Mouse (Mus musculus) layer of hippocampus, adult 9-10 months (tissue): ENCODE results near the gene Pycr1.

Source experiments
- DNase-seq: peaks from one replicate; pipeline ENCODE4 v3.0.0; 2022; ENCODE audit warnings: low spot score

The Pycr1 gene

DNA sequence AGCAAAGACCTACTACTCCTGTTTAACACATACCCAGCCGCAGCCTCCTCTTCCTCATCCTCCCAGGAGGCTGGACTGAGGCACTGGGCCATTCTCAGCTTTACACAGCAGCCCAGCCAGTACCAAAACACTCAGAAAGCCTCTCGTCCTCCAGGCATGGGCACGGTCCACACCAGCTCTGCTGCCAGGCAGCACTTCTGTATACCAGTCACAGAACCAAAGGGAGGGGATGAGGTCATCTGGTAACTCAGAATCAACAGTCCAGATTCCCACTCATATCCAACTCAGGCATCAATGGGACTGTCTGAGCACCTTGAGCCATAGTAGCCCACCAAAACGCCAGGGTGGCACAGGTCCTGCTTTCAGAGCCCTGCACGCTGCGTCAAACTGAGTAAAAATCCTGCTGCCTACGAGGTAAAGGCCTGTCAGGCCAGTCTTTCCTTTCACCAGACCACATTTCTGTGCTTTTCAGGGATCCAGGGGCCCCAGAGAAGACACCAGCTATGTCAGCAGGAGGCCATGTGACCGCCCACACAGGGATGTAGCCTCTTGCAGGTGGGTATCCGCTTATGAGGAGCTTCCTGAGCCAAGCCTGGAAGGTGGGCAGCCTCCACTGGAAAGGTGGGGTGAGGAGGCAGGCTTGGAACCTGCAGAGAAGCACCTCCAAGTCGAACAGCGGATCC is 16.6 kb downstream of the Pycr1 start:
- DNase-seq: no peak

DNA sequence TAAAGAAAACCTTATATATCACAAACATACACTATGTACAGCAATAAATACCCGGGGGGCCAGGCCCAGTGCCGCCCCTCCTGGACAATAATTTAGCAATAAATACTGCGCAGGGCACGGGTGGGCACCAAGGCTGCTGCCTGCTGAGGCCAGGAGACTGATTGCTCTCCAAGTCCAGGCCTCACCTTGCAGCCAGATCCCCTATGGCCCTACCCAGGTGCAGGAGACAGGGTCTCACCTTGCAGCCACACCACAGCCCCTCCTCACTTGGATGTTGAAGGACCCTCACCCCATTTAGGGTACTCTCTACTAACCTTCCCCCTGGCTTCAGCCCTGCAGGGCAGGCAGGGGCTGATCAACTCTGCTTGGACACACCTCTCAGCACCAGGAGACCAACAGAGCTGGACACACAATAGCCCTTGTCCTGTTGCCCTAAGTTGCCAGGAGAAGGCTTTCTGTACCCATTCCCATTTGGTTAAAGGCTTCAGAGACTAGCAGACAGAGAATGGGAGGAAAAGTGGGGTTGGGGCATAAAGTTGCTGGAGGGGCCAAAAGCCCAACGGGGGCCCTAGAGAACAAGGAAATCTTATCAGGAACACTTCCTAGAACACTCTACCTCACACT is 18.3 kb downstream of the Pycr1 start, which contains the start of gene Sirt7:
TSS of gene Sirt7 (minus strand) at position 89 of the 624 bp plus-strand sequence.
- DNase-seq: no peak

DNA sequence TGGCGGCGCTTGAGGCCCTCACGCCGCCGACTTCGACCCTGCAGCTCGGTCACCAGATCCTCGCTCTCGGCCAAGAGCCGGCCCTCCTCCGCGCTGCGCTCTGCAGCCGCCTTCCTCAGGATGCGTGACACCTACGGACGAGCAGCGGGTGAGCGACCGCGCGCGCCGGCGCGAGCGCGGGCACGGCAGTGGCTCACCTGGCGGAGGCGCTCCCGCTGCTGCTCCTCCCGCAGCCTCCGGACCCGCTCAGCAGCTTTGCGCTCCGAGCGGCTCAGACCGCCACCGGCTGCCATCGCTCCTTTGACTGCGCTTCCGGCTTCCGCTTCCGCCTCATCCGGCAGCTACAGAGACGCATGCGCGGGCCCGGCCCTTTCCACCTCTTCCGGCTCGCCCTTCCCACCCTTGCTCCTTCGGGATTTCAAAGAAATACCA is 18.9 kb downstream of the Pycr1 start:
- peak; percentile 58 for DNase-seq

DNA sequence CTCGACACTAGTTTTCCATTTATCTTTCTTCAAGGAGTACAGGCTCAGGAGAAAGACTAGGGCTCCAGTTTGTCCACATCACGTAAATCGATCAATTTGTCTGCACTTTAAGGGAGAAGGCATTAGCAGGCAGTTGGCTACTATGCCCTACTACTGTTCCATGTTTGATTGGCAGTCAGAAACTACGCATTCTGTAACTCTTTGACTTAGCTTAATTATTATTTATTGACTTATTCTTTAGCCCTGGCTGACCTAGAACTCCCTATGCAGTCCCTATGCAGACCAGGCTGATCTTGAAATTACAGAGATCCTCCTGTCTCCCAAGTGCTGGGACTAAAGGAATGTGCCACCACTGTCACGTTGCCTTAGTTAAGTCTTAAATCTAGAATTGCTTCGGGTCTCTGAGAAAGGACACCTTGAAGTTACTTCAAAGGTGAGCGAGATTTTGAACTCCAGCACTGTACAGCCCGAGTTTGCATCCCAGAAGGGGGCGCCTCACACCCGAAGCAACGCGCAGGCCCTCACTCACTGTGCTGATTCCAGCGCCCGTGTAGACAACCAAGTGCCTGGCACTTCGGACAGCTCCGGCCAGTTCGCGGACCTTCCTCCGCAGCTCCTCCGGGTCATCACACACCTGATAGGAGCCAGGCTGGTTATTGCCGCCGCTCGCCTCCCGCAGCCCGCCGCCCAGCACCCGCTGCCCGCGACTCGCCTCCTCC is 19.4 kb downstream of the Pycr1 start:
- no peak for DNase-seq

DNA sequence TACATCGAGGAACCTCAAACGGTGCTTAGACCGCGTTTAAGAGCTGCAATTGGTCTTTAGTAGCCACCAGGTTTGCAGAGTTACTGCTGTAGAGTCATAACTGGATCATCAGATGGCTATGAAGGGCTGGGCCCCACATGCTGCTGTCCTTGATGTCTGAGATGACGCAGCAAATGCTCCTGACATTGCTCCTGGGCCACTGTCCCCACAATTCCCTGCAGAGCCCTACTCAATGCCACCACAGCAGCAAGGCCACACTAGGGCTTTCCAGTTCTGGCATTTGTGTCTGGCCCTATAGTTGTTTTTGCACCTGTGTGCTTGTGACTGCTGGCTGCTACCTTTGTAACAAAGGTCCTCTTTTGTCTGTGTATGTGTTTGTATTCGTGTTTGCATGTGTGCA is 20.8 kb downstream of the Pycr1 start:
- no peak for DNase-seq

DNA sequence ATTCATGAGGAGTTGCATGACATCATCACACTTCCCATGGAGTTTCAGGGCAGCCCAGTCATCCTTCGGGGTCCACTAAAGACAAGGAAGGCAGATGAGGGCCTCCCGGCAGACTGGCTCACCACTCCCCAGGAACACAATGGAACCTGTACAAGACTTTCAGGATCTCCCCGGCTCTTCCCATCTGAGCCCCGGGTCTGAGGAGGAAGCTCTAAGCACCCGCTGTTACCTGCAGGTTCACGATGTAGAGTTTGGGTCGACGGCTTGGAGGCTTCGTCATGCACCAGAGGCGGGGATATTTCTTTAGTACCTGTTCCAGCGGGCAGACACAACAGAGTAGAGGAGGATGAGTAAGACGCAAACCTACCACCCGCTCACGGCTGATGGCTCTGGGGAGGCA is 23.4 kb downstream of the Pycr1 start:
- no peak for DNase-seq

DNA sequence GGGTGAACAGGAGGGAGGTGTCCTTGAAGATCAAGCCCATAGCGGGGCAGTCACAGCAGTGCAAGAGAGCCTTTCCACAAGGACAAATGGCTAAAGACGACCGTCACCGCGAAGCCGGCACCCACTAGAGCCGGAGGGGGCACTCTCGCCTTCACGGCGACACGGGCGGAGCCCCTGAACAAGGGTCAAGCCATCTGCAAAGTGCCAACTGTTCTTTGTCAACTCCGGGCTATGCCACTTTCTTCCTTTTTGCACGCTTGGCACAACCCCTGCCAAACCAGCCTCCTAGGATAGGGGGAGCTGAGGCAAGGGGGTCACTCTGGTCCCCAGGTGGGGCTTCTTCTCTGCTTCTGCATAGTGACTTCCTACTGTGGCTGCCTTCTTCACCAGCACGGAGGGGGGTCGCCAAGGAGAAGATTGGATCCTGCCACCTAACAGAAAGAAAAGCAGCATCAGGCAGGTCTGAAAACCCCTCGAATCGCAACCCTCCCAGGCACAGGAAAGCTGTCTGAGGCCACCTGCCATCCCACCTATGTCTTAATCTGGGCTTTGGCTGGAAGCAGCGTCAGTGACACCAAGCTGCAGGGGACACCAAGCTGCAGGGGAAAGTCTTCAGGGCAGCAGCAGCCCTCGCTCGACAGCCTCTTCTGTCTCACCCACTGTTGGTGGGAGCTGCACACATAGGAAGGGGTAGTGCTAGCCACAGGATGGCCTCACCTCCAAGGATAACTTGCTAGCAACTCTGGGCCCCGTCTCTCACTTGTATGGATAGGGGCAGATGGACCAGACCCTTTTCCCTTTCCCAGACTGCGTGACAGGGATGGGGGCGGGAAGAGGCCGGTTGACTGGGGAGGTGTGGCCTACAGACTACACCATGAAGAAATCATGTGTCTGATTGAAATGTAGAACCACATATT is 24.7 kb downstream of the Pycr1 start:
- DNase-seq: no peak

DNA sequence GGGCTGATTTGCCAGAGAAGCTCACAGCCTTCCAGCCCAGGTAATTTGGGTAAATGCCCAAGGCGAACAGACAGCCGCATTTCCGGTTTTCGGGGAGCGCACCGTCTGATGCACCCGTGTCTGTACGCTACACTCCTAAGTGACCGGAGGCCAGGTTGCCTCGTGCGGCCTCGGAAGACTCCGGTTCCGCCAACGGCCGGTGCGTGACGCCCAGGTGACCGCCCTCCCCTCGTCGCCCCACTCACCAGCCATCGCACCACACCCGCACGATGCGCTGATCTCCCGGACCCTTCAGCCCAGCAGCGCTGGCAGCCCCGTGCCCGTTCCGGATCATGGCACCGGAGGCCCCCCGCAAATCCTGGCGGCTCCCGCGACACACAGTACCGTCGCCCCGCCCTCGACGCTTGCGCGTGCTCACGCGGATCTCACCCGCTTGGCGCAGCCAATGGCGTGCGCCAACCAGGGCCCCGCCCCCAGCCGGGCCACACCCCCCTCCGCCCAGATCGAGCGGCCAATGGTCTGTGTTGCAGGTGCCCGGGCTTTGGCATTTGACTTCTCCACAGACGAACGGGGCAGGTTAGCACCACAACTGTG is 26.0 kb downstream of the Pycr1 start, which contains the start of gene Pcyt2:
TSS of gene Pcyt2 (minus strand) at position 418 of the 594 bp plus-strand sequence.
- peak; percentile 75 for DNase-seq

DNA sequence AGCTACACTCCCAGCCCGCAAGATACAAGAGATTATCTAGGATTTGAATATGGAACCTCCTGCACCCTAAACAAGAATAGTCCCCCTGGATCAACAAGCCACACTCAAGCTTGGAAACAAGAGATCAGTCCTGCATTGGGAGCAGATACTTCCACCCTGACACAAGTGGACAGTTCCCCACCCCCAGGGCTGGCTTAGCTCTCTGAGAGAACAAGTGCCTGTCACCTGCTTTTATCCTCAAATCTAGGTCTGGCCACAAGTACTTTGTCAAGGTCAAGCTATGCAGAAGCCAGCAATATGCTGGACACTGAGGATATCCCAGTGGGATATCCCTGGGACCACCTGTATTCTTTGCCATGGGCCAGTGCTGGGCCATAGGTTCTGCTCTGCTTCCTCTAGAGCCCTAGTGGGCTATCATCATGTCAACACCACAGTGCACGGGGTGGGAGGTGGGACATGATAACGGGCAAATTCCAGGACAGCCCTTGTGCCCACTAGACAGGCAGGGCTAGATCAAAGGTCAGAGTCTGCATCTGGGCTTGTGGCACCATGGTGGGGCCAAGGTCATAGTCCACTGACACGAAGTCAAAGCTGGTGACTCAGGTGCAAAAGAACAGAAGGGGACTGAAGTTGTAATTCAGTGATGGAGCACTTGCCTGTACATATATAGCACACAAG is 26.8 kb downstream of the Pycr1 start:
- DNase-seq: no peak

DNA sequence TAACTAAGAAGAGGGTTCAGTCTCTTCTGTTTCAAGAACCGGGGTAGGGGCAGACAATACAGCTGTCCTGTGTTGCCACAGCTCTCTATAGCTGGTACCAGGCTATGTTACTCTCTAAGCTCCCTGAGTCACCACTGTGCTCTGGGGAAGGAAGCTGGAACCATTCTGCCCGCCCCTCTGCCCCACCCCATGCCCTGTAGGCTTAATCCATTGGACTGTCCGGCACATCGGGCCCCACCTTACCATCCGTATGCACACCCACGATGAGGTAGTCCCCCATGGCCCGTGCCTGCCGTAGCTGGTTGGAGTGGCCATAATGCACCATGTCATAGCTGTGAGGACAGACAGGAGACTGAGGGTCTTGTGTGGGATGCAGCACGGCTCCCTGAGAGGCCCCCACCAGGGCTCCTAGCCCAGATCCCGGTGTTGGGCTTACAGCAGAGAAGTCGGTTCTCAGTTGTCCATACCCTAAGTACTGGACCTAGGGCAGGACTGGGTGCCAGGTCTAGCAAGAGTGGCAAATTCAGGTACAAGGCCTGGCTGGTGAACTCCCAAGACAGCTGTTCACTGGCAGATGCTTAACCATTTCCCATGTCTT is 27.9 kb downstream of the Pycr1 start:
- DNase-seq: no peak

DNA sequence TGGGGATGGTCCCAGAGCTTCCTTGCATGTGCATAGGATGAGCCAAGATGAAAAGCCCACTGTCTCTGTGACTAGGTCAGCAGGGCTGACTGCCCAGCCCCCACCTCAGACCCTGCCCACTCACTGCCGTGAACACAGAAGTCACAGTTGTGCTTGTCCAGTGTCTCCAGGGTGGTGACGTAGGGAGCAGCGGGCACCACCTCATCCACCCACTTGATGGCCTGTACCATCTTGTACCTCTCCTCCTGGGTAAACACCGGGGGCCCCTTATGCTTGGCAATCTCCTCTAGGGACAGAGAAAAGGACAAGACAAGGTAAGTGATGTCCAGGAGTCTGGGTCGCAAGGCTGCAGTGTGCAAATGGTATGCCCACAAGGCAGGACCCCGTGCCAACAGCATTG is 28.4 kb downstream of the Pycr1 start:
- no peak for DNase-seq

DNA sequence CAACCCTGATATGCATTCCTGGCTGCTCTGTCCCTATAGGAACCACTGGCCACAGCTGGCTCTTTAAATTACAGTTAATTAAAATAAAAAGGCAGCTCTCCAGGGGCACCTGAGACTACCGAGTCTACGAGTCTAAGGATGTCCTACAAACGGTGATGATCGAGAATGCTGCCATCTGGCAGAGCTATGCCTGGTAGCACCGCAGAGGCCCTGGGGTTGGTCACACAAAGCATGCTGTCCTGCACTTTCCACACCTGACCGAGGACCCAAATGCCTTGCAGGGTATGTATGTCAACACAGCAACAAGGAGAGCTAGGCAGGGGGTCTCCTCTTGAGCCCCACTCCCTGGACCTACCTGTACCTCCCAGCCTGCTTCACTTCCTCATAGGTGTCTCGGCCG is 29.6 kb downstream of the Pycr1 start:
- no peak for DNase-seq

DNA sequence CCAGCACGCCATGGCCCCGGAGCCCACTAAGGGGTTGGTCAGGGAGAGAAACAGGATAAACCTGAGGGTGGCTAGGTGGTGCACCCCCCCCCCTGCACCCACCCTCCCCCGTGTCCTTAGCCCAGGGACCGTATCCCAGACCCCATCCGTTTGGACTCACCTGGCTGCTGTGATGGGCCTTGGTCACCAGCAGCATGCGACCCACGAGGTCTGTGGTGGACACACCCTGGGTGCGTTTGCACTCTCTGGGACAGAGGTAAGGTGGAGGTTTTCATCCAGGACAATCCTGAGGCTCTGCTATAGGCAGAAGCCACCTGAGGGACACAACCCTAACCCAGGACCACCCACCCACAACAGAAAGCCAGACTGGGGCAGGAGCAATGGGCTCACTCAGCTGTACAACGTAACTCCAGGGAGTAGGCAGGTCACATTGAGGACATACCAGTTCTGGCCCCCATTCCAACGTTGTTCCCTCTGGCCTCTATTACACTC is 30.0 kb downstream of the Pycr1 start:
- no peak for DNase-seq

DNA sequence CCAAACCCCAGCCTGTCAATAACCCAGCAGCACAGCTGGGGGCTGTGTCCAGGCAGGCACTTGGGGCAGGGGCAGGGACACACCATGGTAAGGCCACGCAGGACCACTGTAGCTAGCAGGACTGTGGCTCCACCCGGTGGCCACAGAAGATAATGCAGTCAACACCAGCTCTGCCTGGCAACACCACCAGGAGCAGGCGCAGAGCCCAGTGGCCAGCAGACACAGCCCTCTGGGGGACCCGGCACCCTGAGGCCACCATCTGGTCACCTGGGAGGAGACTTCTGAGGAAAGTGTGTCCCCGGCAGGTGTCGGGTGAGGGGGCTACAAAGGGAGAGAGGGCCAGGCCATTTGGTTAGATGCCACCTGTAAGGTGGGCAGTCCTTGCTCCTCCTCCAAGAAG is 30.8 kb downstream of the Pycr1 start:
- no peak for DNase-seq

DNA sequence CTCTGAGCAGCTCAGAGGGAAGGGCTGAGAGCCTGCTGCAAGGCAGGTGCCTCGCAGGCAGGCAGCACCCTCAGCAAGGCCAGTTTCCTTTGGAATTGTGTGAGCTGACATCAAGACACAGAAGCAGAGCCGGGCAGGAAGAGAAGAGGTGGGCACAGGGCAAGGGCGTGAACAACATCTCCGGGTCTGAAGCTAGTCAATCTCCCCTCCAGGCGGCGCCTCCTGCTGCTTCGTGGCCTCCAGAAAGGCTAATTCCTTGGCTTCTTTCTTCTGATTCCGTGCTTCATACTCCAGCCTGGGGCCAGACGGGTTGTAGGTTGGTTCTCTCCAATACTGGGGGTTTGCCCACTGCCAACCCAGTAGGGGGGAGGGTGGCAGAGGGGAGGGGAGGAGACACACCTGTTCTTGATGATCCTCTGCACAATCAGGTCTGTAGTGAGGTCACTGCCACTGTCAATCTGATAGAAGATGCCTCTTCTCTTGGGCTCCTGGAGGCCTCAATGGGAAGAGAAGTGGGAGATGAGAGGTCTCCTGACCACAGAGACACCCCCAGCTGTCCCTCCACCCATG is 33.0 kb downstream of the Pycr1 start:
- DNase-seq: no peak

DNA sequence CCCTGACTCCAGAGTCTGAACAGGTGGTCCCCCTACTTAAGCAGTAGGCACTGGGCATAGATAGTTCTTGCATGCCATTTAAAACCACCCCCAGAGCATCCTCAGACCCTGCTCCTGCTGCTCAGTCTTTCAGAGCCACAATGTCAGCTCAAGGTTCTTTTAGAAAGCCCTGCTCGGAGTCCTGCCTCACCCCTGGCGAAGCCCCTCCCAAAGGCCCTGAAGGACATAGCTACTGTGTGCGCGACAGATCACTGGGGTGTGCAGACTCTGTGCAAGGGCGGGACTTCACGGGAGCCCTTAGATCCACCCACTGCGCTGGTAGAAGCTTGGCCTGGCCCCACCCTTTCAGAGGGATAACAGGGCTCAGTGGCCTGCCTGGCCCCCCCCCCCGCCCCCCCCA is 34.3 kb downstream of the Pycr1 start:
- DNase-seq: no peak

DNA sequence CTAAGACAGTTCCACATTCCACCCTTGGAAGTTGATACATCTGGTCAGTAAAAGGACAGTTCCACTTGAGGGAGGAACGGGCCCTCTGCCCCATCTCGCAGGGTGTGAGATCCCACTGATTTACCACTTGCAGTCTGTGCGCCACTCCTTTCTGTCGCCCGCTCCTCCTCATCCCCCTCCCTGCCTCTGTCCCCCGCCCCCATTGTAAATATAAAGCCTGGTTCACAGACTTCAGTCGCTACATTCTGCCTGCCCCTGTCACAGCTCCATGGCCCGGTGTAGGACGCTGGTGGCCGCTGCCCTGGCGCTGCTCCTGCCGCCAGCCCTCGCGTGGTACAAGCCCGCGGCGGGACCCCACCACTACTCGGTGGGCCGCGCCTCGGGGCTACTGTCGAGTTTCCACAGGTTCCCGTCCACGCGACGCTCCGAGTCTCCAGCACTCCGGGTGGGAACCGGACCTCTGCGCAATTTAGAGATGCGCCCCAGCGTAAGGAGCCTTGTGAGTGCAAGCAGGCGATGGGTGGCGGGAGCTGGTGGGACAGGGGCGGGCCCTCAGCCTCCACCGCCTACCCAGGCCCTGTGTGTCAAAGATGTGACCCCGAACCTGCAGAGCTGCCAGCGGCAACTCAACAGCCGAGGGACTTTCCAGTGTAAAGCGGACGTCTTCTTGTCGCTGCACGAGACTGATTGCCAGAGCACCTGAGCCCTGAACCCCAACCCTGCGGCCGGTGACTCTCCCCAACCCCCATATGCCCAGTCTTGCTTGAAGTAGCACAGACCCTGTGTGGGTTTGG is 35.1 kb downstream of the Pycr1 start, which contains the start of gene Npb:
TSS of gene Npb (plus strand) at position 237 of the 794 bp plus-strand sequence.
- DNase-seq: no peak

DNA sequence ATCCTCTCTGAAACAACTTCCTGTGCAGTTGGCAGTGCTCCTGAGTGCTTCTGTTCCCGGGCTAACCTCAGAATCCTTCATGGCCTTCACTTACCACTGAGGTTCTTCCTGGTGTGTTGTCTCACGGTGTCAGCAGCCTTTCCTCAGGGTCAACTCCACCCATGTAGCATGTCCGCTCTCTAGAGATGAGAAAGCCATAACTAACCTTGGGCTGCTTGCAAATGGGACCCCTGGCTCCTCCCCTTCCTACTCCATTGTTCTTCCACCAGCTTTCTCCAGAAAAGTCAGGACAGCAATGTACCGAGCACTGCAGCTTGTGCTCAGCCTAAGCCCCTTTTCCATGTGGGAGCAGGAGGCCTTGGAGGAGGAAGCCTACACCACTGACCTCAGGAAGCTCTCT is 36.8 kb downstream of the Pycr1 start:
- DNase-seq: no peak

DNA sequence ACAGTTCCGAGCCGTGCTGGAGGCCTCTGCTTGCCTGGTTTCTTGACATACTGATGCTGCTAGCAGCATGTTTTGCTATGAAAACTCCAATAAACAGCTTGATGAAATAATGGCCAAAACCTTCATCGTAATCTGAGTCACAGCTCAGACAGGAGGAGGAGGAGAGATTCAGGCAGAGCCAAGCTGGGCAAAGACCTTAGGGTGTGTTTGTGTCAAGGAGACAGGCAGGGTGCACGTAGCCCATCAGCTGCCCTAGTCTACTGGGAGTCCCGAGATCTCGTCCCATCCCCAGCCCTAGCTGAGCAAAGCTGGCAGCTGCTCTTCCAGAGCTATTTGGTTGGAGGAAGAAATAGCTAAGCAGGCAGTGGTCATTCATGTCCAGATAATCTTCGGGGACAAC is 37.9 kb downstream of the Pycr1 start:
- no peak for DNase-seq
